Mouse (Mus musculus): Measurements from ENCODE around the gene Ulk4. TPM values are rescaled to one million over a fixed set of nuclear protein-coding genes. Genes with fewer than 3 reads are reported as not detected.

The Ulk4 gene
- polyA plus RNA-seq, 1 experiment, result 5.9 TPM

DNA sequence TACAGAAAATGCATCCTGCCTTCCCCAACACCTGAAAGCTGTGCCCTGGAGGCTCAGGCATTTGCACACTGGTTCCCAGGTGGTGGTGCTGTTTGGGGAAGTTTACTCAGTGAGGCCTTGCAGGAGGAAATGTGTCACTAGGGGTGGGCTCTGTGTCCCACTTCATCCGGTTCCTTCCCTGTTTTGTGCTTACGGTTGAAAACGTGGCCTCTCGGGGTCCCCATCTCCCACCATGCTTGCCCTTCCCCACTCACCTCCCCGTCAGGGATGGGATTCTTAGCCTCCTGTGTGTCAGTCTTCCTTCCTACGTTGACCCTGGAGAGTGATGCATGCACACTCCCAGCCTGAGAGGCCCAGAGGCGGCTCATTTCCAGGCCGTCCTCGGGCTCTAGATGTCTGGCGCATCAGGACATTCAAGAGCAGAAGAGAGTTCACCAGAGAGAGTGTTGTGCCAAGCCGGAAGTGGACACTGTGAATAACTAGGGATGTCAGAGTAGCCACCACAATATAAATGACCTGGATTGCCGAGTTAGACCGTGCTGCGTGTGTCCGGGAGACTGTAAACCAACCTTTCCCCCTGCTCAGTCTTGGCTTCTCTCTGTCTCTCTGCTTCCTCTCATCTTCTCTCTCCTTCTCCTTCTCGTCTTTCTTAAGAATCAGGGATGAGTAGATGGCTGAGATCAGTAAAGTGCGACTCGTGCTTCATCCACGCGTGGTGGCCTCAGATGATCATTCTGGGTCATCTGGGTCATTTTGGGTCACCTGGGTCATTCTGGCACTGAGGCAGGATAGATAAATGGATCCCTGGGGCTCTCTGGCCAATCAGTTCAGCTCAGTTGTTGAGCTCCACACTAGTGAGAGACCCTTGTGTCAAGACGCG, 24.3 kb upstream of the Ulk4 start:
- no peak for DNase-seq (ENCODE audit: extremely low spot score in 1 of 2, low spot score in 1 of 2)

DNA sequence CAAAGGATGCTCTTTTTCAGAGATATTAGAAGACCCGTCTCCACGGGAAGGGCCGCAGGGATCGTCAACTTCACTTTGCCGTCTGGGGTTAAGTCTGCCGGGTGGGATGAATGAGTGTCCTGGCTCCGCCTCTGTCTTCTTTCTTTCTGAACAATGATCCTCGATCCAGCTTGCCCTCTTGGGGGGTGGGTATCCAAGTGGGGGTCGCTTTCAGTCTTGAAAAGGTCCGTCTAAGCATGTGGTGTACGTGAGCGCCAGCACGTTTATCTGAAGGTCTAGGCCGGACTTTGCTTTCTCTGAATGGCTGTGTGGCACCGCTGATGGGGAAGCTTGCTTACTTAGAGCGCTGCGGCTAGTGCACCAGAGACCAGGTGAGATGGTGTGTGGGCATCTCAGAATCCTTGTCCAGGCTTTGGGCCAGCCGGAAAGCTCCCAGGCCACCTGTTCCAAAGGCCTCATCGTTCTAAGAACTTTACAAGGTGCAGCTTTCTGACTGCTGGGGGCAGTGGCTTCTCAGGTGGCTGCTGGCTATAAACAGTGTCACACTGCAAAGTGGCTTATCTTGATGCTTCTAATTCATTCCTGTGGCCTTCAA, 23.1 kb upstream of the Ulk4 start:
- DNase-seq (ENCODE audit: extremely low spot score in 1 of 2, low spot score in 1 of 2), result no peak

DNA sequence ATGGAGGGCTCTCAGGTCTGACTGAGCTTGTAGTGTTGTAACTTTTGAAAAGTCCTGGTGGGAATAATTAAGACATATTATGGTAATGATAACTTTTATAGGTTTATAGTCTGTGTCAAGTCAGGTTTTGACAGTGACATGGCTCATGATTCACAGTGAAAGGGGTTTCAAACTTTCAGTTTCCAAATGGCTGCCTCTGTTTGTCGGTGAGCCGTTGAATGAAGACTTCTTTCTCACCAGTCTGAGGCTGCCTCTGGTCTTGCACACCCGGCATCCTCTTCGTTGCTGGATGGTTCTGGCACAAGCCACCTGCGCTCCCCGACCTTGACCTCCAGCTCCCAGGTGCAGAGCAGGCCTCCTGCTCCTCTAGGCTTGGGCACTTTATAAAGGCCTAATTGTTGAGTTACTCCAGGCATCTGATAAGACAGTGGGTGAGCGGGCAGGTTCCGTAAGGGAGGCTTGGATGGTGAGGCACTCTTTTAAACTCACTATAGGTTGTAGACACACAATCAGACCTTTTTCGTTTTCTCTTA, 22.3 kb upstream of the Ulk4 start:
- no peak for DNase-seq (ENCODE audit: extremely low spot score in 1 of 2, low spot score in 1 of 2)

DNA sequence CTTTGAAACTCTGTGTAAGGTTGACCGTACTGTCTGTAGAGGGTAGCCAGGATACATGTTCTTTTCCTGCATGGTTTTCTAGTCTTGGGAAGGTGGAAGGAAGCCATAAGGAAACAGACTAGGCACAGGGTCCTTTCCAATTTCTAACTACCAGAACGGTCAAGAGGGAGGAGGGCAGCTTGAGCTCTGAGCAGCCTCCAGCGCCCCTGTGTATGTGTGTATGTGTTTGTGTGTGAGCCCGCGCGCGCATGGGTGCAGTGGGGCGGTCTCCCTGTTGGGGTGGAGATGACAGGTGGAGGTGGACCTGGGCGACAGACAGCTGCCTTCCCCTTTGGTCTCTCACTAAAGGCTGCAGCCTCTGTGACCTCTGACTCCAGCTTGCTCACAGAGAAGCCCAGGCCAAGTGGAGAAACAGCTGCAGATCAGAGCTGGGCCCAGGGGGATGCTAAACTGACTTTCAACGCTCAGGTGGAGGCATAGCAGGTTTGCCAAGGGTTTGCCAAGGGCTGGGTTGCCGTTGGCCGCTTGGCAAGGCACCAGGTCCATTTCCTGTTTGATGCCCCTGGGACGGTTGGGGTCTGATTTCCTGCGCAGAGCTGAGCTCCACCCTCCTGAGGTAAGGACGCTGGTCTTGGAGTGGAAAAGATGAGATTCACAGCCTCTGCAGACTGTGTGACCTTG, 21.6 kb upstream of the Ulk4 start:
- no peak for DNase-seq (ENCODE audit: extremely low spot score in 1 of 2, low spot score in 1 of 2)

DNA sequence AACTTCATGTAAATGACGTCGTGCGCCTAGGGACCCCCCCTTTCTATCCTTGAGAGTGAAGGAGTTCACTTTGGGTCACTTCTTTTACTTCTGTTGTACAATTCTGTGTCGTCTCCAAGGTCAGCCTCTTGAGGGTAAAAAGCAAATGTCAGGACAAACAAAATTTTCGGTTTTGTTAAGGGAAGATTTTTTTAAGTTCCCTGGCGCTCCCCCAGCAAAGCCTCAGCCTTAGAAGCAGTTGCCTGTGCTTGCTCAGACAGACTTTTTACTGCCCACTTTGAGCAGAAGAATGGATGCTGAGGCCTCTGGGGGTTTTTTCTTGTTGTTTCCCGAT, 21.0 kb upstream of the Ulk4 start:
- DNase-seq (ENCODE audit: extremely low spot score in 1 of 2, low spot score in 1 of 2), result no peak

DNA sequence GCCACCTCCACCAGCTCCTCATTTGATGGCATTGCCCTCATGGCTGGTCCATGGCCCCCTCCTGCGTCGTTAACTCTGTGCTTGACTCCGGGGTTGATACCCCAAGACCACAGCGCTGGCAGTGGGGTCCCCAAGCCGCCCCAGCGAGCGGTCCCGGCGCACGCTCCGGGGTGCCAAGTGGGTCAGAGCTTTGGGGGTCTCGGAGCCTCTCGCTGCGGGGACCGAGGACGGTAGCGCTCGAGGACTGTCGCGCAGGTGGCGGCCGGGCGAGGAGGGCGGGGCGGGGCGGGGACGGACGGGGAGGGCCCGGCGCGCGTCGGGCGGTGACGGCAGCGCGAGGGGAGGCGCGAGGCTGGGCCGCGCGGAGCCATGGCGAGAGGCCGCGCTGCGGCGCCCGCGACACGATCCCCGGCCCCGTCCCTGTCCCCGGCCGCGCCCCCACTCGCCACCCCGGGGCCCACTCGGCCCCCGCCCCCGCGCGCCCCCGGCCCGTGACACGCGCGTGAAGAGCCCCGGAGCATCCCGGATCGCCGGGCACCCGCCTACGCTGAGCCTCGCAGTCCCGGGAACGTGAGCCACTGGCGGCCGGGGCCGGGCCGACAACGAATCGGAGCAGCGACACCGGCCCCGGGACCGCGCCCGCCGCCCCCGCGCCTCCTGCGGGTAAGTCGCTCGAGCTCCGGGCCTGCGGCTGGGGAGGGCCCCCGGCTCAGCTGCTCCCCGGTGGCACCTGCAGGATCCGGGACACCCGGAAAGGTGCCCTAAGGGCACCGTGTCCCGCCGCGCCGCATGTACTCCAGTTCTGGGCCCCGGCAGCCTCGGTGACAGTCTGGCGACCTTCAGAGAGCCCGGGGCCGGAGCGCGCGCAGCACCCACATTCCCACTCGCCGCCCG, 20.4 kb upstream of the Ulk4 start, which contains the start of gene Trak1:
Trak1 (plus strand) TSS at position 332 of the 894 bp plus-strand sequence.
- peak in 1 of 2 experiments; percentile 40 for DNase-seq (ENCODE audit: extremely low spot score in 1 of 2, low spot score in 1 of 2)

DNA sequence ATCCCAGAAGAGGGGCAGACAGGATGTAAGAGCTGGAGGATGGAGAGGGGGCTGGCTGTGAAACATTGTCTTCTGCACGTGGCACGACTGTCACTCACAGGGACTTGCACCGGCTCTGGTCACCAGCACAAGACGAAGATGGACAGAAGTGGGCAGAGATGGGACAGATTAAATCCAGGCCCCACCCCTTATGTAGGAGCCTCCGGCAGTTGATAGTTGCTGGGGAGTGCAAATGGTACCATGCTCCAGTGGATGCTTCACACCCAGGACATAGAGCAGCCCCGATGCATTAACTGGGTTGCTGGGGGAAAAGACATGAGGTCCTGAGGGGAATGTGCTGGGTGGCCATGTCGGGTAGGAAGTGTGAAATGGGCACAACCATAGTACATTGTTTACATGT, 18.2 kb upstream of the Ulk4 start:
- no peak for DNase-seq (ENCODE audit: extremely low spot score in 1 of 2, low spot score in 1 of 2)

DNA sequence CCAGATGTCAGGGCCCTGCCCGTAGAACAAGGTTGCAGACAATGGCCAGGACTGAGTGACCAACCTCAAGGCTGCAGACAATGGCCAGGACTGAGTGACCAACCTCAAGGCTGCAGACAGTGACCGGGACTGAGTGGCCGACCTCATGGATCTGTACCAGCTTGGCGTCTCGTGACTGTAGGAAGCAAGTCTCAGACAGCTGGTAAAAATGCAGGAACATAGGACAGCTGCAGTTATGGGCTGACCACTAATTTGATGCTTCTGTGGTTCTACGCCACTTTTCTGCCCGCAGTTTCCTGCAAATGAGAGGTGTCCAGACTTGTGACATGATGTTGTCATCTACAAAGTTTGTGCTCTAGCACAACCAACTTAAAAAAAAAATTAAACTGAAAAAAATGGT, 16.2 kb upstream of the Ulk4 start:
- no peak for DNase-seq (ENCODE audit: extremely low spot score in 1 of 2, low spot score in 1 of 2)

DNA sequence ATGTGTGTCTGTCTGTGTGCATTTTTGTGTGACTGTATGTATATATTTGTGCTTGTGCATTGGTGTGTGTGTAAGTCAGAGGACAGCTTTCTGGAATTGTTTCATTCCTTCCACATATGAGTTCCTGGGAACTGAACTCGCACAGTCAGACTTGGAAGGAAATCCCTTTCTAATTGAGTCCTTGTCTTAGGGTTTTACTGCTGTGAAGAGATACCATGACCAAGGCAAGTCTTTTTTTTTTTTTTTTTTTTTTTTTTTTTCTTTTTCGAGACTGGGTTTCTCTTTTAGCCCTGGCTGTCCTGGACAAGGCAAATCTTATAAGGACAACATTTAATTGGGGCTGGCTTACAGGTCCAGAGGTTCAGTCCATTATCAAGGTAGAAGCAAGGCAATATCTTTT, 14.3 kb upstream of the Ulk4 start:
- no peak for DNase-seq (ENCODE audit: extremely low spot score in 1 of 2, low spot score in 1 of 2)

DNA sequence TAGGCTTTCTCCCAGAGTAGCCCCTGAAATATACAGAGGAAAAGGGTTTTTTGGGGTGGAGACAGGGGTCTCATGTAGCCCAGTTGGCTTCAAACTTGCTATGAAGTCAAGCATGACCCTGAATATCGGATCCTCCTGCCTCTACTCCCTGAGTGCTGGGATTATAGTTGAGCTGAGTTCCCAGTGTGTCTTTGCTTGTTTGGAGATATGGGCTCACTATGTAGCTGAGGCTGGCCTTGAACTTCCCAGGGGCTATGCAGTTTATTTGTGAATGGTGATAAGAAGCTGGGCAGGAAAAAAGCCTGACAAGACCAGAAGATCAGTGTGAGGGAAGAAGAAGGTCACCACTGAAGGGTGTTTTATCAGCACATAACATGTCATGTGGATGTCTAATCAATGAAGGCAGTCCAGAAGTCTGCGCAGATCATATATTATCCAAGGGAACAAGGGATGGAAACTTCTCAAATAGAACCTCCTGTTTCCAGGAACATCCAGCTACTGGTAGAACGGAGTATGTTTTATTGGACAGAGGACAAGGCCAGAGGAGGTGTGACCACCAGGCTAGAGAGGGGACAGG, 9.4 kb upstream of the Ulk4 start:
- DNase-seq (ENCODE audit: extremely low spot score in 1 of 2, low spot score in 1 of 2), result no peak

DNA sequence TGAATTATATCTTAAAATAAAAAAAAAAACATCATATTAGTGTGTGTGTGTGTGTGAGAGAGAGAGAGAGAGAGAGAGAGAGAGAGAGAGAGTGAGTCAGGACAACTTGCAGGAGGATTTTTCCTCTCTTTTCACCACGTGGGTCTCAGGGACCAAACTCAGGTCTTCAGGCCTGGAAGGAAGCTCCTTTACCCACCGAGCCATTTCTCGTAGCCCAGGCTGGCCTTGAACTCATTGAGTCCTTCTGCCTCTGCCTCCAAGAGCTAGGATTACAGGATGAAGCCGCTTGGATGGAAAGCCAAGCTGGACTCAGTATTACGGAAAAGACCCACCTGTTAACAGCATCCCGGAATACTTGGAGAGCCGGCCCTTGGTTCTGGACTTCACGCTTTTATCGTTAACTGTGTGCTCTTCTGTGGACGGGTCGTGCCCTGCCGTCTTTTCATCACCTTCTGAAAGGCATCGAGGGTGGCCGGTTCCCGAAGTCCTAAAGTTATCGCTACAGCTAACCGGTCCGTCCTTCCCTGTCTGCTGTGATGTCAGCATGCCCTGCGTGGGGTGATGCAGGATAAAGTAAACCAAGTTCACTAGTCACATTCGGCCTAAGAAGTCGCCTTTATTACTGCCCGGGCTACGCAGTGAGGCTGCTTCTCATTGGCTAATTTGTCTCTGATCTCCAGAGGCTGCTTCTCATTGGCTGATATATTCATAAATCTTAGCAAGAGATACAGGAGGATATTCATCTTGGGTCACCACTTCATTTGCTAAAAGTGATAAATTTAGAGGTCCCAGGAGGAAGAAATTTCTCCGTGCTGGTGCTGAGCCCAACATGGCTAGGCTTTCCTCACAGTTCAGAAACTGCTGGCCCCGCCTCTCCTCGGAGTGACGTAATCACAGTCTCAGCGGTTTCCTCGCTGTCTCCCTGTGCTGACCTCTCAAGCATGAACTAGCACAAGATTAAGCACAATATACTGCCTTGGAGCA, 8.6 kb upstream of the Ulk4 start:
- DNase-seq (ENCODE audit: extremely low spot score in 1 of 2, low spot score in 1 of 2), result peak in 1 of 2 experiments; percentile 58

DNA sequence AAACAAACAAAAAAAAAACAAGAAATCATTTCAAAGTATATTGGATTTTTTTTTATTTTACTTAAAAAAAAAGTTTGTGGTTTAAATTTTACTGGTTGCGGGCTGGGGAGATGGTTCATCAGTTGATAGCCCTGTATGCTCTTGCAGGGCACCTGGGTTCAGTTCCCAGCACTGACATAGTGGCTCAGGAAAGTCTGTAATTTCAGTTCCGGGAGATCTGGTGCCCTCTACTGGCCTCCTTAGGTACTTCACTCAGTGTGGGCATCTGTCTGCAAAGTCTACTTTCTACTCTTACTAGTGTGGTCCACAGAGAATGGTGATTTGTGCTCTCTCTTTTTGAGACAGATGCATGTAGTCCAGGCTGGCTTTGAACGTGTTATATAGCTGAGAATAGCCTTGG, 7.4 kb upstream of the Ulk4 start:
- DNase-seq (ENCODE audit: extremely low spot score in 1 of 2, low spot score in 1 of 2), result no peak

DNA sequence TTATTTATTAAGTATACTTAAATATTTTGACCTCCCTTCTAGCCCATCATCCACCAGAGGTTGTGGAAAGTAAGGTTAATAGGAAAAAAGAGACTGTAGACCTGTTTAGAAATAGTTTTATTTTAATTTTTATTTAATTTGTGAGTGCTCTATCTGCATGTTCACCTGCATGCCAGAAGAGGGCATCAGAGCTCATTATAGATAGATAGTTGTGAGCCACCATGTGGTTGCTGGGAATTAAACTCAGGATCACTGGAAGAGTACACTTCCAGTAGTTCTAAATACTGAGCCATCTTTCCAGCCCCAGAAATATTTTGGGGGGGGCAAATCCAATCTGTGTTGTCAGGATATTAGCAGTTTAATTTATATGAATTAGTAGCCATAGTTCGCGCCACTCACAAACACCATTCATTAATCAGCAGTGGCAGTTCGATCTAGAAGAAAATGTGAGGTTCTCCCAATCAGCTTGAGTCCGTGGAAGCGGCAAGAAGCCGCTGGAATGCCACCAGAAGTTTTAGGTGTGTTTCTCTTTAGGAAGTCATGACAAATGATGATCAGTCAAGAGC, 6.7 kb upstream of the Ulk4 start:
- DNase-seq (ENCODE audit: extremely low spot score in 1 of 2, low spot score in 1 of 2), result no peak

DNA sequence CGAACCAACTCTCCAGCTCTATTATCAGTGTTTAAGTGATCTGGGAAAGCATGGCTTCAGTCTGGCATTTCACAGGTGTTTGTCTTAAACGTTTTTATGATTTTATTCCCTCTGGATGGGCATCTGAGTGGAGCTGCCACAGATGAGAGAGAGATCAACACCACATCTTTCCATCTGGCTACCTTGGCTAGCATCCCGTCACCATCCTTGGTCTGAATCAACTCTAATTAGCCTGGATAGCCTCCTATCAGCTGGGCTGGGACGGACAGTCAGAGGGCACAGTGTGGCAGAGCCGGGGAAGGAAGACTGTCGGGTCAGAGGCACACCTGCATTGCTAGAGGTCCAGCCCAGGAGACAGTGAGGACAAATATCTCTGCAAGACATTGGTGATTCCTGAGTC, 4.9 kb upstream of the Ulk4 start:
- DNase-seq (ENCODE audit: extremely low spot score in 1 of 2, low spot score in 1 of 2), result no peak

DNA sequence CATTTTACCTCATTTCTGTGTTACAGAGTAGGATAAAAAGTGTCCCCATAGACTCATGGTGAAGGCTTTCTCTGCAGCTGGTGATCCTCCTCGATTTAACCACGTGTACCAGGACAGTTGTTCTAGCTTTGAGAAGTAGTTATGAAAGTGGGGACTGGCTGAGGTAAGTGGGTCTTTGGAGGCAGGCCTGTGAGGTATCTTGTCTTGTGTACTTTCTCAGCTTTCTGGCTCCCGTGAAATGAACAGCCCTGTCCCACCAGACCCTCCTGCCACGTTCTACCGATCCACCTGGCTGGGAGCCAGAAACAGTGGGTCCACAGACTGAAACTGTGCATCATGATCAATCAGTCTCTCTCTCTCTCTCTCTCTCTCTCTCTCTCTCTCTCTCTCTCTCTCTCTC, 2.2 kb upstream of the Ulk4 start:
- no peak for DNase-seq (ENCODE audit: extremely low spot score in 1 of 2, low spot score in 1 of 2)

DNA sequence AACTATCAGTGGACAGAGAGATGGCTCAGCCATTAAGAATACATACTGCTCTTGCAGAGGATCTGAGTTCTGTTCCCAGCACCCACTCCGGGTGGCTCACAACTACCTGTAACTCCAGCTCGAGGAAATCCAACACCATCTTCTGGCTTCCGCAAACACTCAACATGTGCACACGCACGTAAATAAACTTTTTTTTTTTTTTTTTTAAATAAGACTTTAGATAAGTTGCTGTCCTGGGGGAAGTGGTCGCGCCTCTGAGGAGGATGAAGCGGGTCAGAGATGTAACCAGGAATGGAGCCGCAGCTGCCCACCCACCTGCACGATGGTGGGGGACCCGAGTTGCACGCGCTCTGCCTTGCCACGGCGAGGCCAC, 266 bp downstream of the Ulk4 start:
- DNase-seq (ENCODE audit: extremely low spot score in 1 of 2, low spot score in 1 of 2), result no peak

DNA sequence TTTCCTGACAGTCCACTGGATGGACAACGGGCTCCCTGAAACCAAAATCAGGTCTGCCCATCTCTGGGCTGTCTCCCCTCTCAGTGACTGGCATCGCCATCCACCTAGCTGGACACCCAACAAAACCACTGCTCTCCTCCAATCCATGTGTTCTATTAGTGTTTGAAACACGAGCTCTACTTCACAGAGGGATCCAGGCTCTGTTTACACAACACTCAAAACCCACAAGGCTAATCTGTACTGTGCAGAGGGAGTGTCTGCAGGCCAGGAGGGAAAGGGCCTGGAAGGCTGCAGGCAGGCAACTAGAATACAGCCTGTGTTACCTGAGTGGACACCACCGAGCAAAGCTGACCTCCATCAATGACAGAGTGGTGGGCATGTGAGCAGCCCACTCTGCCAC, 5.4 kb downstream of the Ulk4 start:
- no peak for DNase-seq (ENCODE audit: extremely low spot score in 1 of 2, low spot score in 1 of 2)

DNA sequence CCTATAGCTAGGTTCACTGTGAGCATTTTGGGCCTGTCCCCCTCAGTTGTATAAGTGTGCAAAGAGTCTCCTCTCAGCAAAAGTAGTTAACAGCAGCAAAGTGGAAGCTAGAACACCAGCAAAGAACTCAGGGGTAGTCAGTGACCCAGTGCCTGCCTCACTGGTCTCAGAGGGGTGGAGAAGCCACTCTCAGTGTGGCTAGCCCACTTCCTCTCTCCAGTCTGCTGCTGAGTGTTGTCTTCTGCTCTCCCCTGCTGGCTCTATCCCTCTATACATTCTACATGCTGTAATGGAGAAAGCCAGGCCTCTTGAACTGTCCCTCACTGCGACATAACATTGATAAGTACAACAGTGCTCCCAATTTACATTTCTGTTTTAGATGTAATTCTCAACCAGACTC, 5.8 kb downstream of the Ulk4 start:
- no peak for DNase-seq (ENCODE audit: extremely low spot score in 1 of 2, low spot score in 1 of 2)

DNA sequence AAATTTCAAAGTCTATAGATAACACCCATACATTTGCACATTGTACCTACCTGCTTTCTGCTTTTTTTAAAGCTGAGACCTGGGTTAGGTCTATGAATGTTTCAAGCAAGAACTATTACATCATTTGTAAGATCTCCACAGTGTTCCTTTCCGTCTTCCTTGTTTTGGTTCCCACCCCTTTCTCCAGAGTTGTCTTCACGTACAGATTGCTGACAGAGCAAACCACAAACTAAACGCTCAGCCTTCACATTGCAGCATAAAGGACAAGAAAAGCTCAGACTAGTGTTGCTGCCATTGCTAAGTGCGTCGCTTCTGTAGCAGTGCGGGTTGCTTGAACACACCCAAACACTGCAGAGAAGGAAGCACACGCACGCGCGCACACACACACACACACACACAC, 11.7 kb downstream of the Ulk4 start:
- no peak for DNase-seq (ENCODE audit: extremely low spot score in 1 of 2, low spot score in 1 of 2)

All from frontal cortex, adult 2 months (tissue).